Mouse (Mus musculus): ENCODE measurements around the gene Zfyve1. TPM values are rescaled to one million over a fixed set of nuclear protein-coding genes. Genes with fewer than 3 reads are reported as not detected.
A peak's percentile ranks its signal among the peaks of the same experiment; 100 is the strongest.
"Not testable (repeated sequence)": the region's sequence is repeated elsewhere in the genome, so short reads cannot be mapped to it uniquely, and the experiment has no call there.

Zfyve1 gene
- 1.3 and 19.8 TPM in 2 replicates for polyA plus RNA-seq (2012; ENCODE audit: insufficient read depth, low replicate concordance)

GRCm38 (mm10) chr12:83597025-83597501 lies at the start of gene Zfyve1:
Gene Zfyve1, minus strand, starts transcription at chr12:83597222.
- Histone ChIP-seq H3K9me3 (no peaks in the 10 kb centered on the region), H3K4me3 (replicated peaks) (peak within 1 kb of the TSS; percentile 100), H3K4me1 (peaks cover 24% of the 10 kb centered on the region), H3K27me3 (replicated peaks) (no peaks in the 10 kb centered on the region), H3K36me3 (replicated peaks; ENCODE audit: low read length) (peaks cover 30% of the 10 kb centered on the region)
- TF ChIP-seq GATA1 (IDR thresholded peaks at IDR 0.05; ENCODE audit: borderline replicate concordance, low read length) (no peak), FLI1 (IDR thresholded peaks at IDR 0.05; ENCODE audit: low read length) (no peak)

DNA sequence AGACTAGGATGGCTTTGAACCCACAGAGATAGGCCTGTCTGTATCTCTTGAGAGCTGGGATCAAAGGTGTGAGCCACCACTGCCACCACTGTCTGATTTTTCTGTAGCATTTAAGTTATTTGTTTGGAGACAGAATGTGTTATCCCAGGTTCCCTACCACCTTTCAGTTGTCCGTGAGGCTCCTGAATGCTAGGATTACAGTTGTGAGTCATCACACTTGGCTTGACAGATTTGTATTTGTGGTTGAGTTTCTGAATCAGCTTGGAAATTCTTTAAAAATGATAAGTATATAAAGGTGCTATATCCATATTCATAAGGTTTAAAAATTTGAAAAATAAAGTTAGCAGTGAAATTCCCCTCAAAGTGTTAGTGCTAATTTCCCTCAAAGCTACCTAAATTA lies 46.1 kb upstream of the Zfyve1 start:
- Histone ChIP-seq H3K4me3 (replicated peaks) (no peak overlapping the region), H3K9me3 (no peaks in the 10 kb centered on the region), H3K27me3 (replicated peaks) (no peaks in the 10 kb centered on the region), H3K4me1 (peaks cover 7% of the 10 kb centered on the region; the same call in 1 of the 2 replicates), H3K36me3 (replicated peaks; ENCODE audit: low read length) (peaks cover 86% of the 10 kb centered on the region)
- no peak for TF ChIP-seq GATA1 (IDR thresholded peaks at IDR 0.05; ENCODE audit: borderline replicate concordance, low read length)
- no peak for TF ChIP-seq FLI1 (IDR thresholded peaks at IDR 0.05; ENCODE audit: low read length)

- TF ChIP-seq GATA1 (IDR thresholded peaks at IDR 0.05; ENCODE audit: borderline replicate concordance, low read length) (no peak), FLI1 (IDR thresholded peaks at IDR 0.05; ENCODE audit: low read length) (no peak)
- H3K27me3 ChIP-seq (replicated peaks) = no peaks in the 10 kb centered on the region
- no peak overlapping the region for H3K4me3 ChIP-seq (replicated peaks)
- H3K9me3 ChIP-seq = no peaks in the 10 kb centered on the region
- H3K4me1 ChIP-seq = peaks cover 21% of the 10 kb centered on the region
- H3K36me3 ChIP-seq (replicated peaks; ENCODE audit: low read length) = peaks cover 87% of the 10 kb centered on the region
These were observed 44.2 kb upstream of the Zfyve1 start for GRCm38 (mm10) chr12:83641233-83641632.

- H3K9me3 ChIP-seq = no peaks in the 10 kb centered on the region
- H3K4me1 ChIP-seq = peaks cover 39% of the 10 kb centered on the region
- TF ChIP-seq FLI1 (IDR thresholded peaks at IDR 0.05; ENCODE audit: low read length) = no peak
- no peak for TF ChIP-seq GATA1 (IDR thresholded peaks at IDR 0.05; ENCODE audit: borderline replicate concordance, low read length)
- H3K36me3 ChIP-seq (replicated peaks; ENCODE audit: low read length) = peaks cover 27% of the 10 kb centered on the region
- no peaks in the 10 kb centered on the region for H3K27me3 ChIP-seq (replicated peaks)
- peak overlapping the region; percentile 96 for H3K4me3 ChIP-seq (replicated peaks)
These were observed 36.8 kb upstream of the Zfyve1 start for GRCm38 (mm10) chr12:83633807-83634206.

- TF ChIP-seq FLI1 (IDR thresholded peaks at IDR 0.05; ENCODE audit: low read length) (no peak), GATA1 (IDR thresholded peaks at IDR 0.05; ENCODE audit: borderline replicate concordance, low read length) (no peak)
- Histone ChIP-seq H3K4me3 (replicated peaks) (peak overlapping the region; percentile 96), H3K9me3 (no peaks in the 10 kb centered on the region), H3K36me3 (replicated peaks; ENCODE audit: low read length) (peaks cover 20% of the 10 kb centered on the region), H3K4me1 (peaks cover 33% of the 10 kb centered on the region), H3K27me3 (replicated peaks) (no peaks in the 10 kb centered on the region)
These were observed 35.6 kb upstream of the Zfyve1 start for GRCm38 (mm10) chr12:83632680-83633025.

- Histone ChIP-seq H3K9me3 (no peaks in the 10 kb centered on the region), H3K4me1 (peaks cover 27% of the 10 kb centered on the region), H3K36me3 (replicated peaks; ENCODE audit: low read length) (peaks cover 14% of the 10 kb centered on the region), H3K4me3 (replicated peaks) (peak overlapping the region; percentile 96), H3K27me3 (replicated peaks) (no peaks in the 10 kb centered on the region)
- TF ChIP-seq GATA1 (IDR thresholded peaks at IDR 0.05; ENCODE audit: borderline replicate concordance, low read length) = no peak
- no peak for TF ChIP-seq FLI1 (IDR thresholded peaks at IDR 0.05; ENCODE audit: low read length)
These were observed 35.0 kb upstream of the Zfyve1 start for GRCm38 (mm10) chr12:83631743-83632679.

GRCm38 (mm10) chr12:83630936-83631335 lies 33.9 kb upstream of the Zfyve1 start, which contains the start of gene Rbm25:
Gene Rbm25, plus strand, starts transcription at chr12:83631236.
- Histone ChIP-seq H3K4me1 (peaks cover 18% of the 10 kb centered on the region; the same call in 1 of the 2 replicates), H3K4me3 (replicated peaks) (peak within 1 kb of the TSS; percentile 96)
- H3K27me3 ChIP-seq (replicated peaks); H3K36me3 ChIP-seq (replicated peaks; ENCODE audit: low read length); H3K9me3 ChIP-seq: not testable (repeated sequence)

- Histone ChIP-seq H3K4me3 (replicated peaks) (no peak overlapping the region), H3K4me1 (no peaks in the 10 kb centered on the region; the same call in 1 of the 2 replicates), H3K9me3 (no peaks in the 10 kb centered on the region), H3K36me3 (replicated peaks; ENCODE audit: low read length) (no peaks in the 10 kb centered on the region), H3K27me3 (replicated peaks) (no peaks in the 10 kb centered on the region)
- no peak for TF ChIP-seq FLI1 (IDR thresholded peaks at IDR 0.05; ENCODE audit: low read length)
- no peak for TF ChIP-seq GATA1 (IDR thresholded peaks at IDR 0.05; ENCODE audit: borderline replicate concordance, low read length)
These were observed 27.3 kb upstream of the Zfyve1 start for GRCm38 (mm10) chr12:83624321-83624720.

GRCm38 (mm10) chr12:83622031-83622755 lies 25.2 kb upstream of the Zfyve1 start:
- TF ChIP-seq GATA1 (IDR thresholded peaks at IDR 0.05; ENCODE audit: borderline replicate concordance, low read length) (no peak), FLI1 (IDR thresholded peaks at IDR 0.05; ENCODE audit: low read length) (no peak)
- peaks cover 3% of the 10 kb centered on the region for H3K4me1 ChIP-seq
- H3K9me3 ChIP-seq = no peaks in the 10 kb centered on the region
- H3K27me3 ChIP-seq (replicated peaks) = no peaks in the 10 kb centered on the region
- no peaks in the 10 kb centered on the region for H3K36me3 ChIP-seq (replicated peaks; ENCODE audit: low read length)
- H3K4me3 ChIP-seq (replicated peaks) = no peak overlapping the region

DNA sequence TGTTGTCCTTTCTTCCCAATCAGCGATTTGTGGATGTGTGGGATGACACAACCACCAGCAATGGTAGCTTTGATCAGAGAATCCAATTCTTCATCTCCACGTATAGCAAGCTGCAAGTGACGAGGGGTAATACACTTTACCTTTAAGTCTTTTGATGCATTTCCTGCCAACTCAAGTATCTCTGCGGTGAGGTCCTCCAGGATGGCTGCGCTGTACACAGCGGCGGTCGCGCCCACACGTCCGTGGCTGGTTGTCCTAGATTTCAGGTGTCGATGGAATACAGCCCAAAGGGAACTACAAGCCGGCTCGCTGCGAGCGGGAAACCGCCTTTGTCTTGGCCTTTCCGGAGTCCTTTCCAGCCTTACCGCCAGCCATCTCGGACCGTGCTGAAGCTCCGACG lies 23.7 kb upstream of the Zfyve1 start:
- H3K27me3 ChIP-seq (replicated peaks); H3K36me3 ChIP-seq (replicated peaks; ENCODE audit: low read length); H3K4me1 ChIP-seq; H3K9me3 ChIP-seq; H3K4me3 ChIP-seq (replicated peaks): not testable (repeated sequence)
